Mouse (Mus musculus) brain, embryonic 18.5 days (tissue): ENCODE measurements around the gene Gm14327.
"Not testable (repeated sequence)": the region's sequence is repeated elsewhere in the genome, so short reads cannot be mapped to it uniquely, and the experiment has no call there.

Source experiments
- DNase-seq: peaks from one replicate; pipeline ENCODE4 v3.0.0-alpha.2; 2012; ENCODE audit warnings: low read depth, low spot score

Gm14327 gene

GRCm38 (mm10) chr2:177897046-177897578 lies at the start of gene Gm14327:
TSS of gene Gm14327 (plus strand) at chr2:177897096.
- DNase-seq = not testable (repeated sequence)

GRCm38 (mm10) chr2:177862254-177862653 lies 34.6 kb upstream of the Gm14327 start:
- DNase-seq = not testable (repeated sequence)

GRCm38 (mm10) chr2:177887743-177888142 lies 9.2 kb upstream of the Gm14327 start:
- not testable (repeated sequence) for DNase-seq

- not testable (repeated sequence) for DNase-seq
These were observed 1.3 kb downstream of the Gm14327 start for GRCm38 (mm10) chr2:177898171-177898570.

- DNase-seq = not testable (repeated sequence)
These were observed 6.4 kb downstream of the Gm14327 start for GRCm38 (mm10) chr2:177903276-177903675.

GRCm38 (mm10) chr2:177925563-177926103 lies 28.7 kb downstream of the Gm14327 start, which contains the start of gene Zfp972:
TSS of gene Zfp972 (minus strand) at chr2:177925613.
- not testable (repeated sequence) for DNase-seq
